Mouse (Mus musculus): ENCODE measurements around the gene Clip4. TPM values are rescaled to one million over a fixed set of nuclear protein-coding genes. Genes with fewer than 3 reads are reported as not detected.

Clip4 gene
- 1.5 TPM for polyA plus RNA-seq (2015; fragmentation: Illumina TruSeq; extraction: RNeasy Lipid Tissue Mini Kit (QIAGEN cat#74804); ENCODE audit: insufficient read depth, low read depth, low replicate concordance)

DNA sequence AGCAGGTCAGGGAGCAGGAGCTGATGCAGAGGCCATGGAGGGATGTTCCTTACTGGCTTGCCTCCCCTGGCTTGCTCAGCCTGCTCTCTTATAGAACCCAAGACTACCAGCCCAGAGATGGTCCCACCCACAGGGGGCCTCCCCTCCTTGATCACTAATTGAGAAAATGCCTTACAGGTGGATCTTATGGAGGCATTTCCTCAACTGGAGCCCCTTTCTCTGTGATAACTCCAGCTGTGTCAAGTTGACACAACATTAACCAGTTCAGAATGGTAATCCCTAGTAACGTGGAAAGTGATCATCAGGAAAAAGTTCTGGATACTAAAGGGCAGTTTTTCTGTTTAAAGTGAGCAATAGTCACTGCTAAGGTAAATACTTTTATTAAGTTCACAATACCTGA, at the start of gene Clip4:
TSS of gene Clip4 (plus strand) at position 301 of the 400 bp plus-strand sequence.

DNA sequence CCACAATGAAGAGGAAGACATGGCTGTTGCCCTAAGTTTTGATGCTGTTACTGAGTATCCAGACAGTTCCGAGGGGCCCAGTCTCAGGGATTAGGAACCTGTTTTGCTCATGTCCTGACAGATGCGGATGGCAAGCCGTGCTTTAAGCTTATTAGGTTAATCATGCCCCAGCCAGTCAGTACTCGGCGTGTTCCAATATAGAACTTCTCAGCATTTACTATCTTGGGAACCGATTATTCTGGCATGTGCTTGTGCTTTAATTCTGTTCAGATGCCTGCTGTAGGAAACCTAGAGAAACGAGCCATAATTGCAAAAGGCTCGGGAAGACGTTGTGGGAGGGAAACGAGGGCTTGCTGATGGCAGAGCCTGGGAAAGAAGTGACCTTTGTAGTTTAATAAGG, 15.4 kb upstream of the Clip4 start, which contains the start of gene Pcare:
TSS of gene Pcare (minus strand) at position 64 of the 400 bp plus-strand sequence.

Other genes starting within 250 kb of the Clip4 start
- gene Ndc80, start 241.6 kb upstream of the Clip4 start, polyA plus RNA-seq (2015; fragmentation: Illumina TruSeq; extraction: RNeasy Lipid Tissue Mini Kit (QIAGEN cat#74804); ENCODE audit: insufficient read depth, low read depth, low replicate concordance) = not detected
- not detected for gene Spdya, start 216.4 kb upstream of the Clip4 start, polyA plus RNA-seq (2015; fragmentation: Illumina TruSeq; extraction: RNeasy Lipid Tissue Mini Kit (QIAGEN cat#74804); ENCODE audit: insufficient read depth, low read depth, low replicate concordance)
- 19.9 TPM for gene Wdr43, start 152.6 kb upstream of the Clip4 start, polyA plus RNA-seq (2015; fragmentation: Illumina TruSeq; extraction: RNeasy Lipid Tissue Mini Kit (QIAGEN cat#74804); ENCODE audit: insufficient read depth, low read depth, low replicate concordance)
- not detected for gene Togaram2, start 95.2 kb upstream of the Clip4 start, polyA plus RNA-seq (2015; fragmentation: Illumina TruSeq; extraction: RNeasy Lipid Tissue Mini Kit (QIAGEN cat#74804); ENCODE audit: insufficient read depth, low read depth, low replicate concordance)
- gene Pcare, start 15.6 kb upstream of the Clip4 start, polyA plus RNA-seq (2015; fragmentation: Illumina TruSeq; extraction: RNeasy Lipid Tissue Mini Kit (QIAGEN cat#74804); ENCODE audit: insufficient read depth, low read depth, low replicate concordance) = not detected

Data from pancreas, adult 10 weeks (tissue).